Mouse (Mus musculus) limb, embryonic 14.5 days (tissue): ENCODE data around the gene Txnrd1. TPM values are rescaled to one million over a fixed set of nuclear protein-coding genes. Genes with fewer than 3 reads are reported as not detected.

ENCODE experiments used
- ATAC-seq: fragments of 200-750 bp; cut with Nextera tagmentation; 2 replicates; pipeline ENCODE4 v1.8.0; 2017; ENCODE audit warnings: low read depth, moderate number of reproducible peaks, moderate TSS enrichment; ENCODE audit not compliant: low FRiP score
- DNase-seq: peaks from one replicate; pipeline ENCODE4 v3.0.0-alpha.2; 2015; ENCODE audit warnings: low spot score
- H3K27ac ChIP-seq: fragments of 300-500 bp; sonication (generic); replicated peaks from 2 replicates; pipeline ENCODE4 v1.5.1; 2014; ENCODE audit warnings: low read depth, mild to moderate bottlenecking, low read length, moderate library complexity, mixed read lengths
- H3K27me3 ChIP-seq: fragments of 300-500 bp; sonication (generic); 2 replicates; pipeline ENCODE4 v1.6.1; 2014; ENCODE audit warnings: low read length, mixed read lengths; ENCODE audit not compliant: control insufficient read depth, insufficient read depth
- H3K36me3 ChIP-seq: fragments of 300-500 bp; sonication (generic); 2 replicates; pipeline ENCODE4 v1.6.1; 2014; ENCODE audit warnings: mild to moderate bottlenecking, low read length, moderate library complexity, mixed read lengths; ENCODE audit not compliant: control insufficient read depth, insufficient read depth
- H3K4me1 ChIP-seq: fragments of 300-500 bp; sonication (generic); 2 replicates; pipeline ENCODE4 v1.6.1; 2014; ENCODE audit warnings: antibody characterized with exemption, low read length, mixed read lengths; ENCODE audit not compliant: control insufficient read depth, insufficient read depth
- H3K4me2 ChIP-seq: fragments of 300-500 bp; sonication (generic); replicated peaks from 2 replicates; pipeline ENCODE4 v1.6.1; 2014; ENCODE audit warnings: low read depth, mild to moderate bottlenecking, low read length, moderate library complexity; ENCODE audit not compliant: severe bottlenecking
- H3K4me3 ChIP-seq: fragments of 300-500 bp; sonication (generic); replicated peaks from 2 replicates; pipeline ENCODE4 v1.5.1; 2014; ENCODE audit warnings: low read length
- H3K9ac ChIP-seq: fragments of 300-500 bp; sonication (generic); 2 replicates; pipeline ENCODE4 v1.6.1; 2014; ENCODE audit warnings: mild to moderate bottlenecking, low read depth, low read length, moderate library complexity; ENCODE audit not compliant: severe bottlenecking
- H3K9me3 ChIP-seq: fragments of 300-500 bp; sonication (generic); 2 replicates; pipeline ENCODE4 v1.6.1; 2016; ENCODE audit warnings: low read length; ENCODE audit not compliant: control insufficient read depth
- POLR2A ChIP-seq: fragments of 200-500 bp; IDR thresholded peaks from 2 replicates; pipeline ENCODE4 v1.8.0; 2012; ENCODE audit warnings: inconsistent platforms, mild to moderate bottlenecking, moderate library complexity, borderline replicate concordance; ENCODE audit not compliant: insufficient read depth, insufficient read length; ENCODE audit errors: extremely low read depth
- WGBS: fragments of 180-500 bp; shearing (Covaris S2); extraction: QIAGEN DNeasy Blood & Tissue Kit; methylation state at CpG from one replicate; pipeline ENCODE4 v1.1.7; 2014; 5-methylcytosine and 5-hydroxymethylcytosine counted together
- polyA plus RNA-seq, 2 experiments: library from polyadenylated mRNA; depleted of rRNA in 1 of 2; stranded (reverse) in 1 of 2; unstranded in 1 of 2; fragments of >200 nt; fragmentation: Nextera tagmentation in 1 of 2; extraction: Ambion mirVana in 1 of 2; gene quantifications; 2 replicates each; pipeline versions ENCODE4 v1.2.1 to v1.2.3; 2012 to 2014

Txnrd1 gene
- polyA plus RNA-seq, 2 experiments = 67.7 to 87.9 TPM

DNA sequence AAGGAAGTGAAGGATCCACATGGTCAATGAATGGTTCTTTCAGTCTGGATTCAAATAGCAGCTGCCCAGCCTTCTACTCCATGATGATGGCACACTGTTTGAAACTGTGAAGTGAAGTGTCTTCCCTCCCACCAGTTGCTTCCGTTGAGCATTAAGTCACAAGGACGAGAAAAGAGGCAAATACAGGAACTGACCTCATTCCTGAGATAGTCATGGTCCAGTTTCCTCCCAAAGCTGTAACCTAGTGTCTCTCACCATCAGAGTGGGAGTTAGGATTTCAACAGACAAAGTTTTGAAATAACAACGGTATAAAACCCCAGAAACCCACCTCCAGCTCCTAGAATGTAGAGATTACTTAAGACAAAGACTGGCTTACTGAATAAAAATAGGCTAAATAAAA is 89.8 kb downstream of the Txnrd1 start:
- no peaks in the 10 kb centered on the region for H3K27me3 ChIP-seq
- no peak overlapping the region for H3K27ac ChIP-seq
- H3K36me3 ChIP-seq = no peaks in the 10 kb centered on the region
- H3K9ac ChIP-seq = no peak overlapping the region
- no peak overlapping the region for H3K4me2 ChIP-seq
- no peak for TF ChIP-seq POLR2A
- WGBS = 68% methylated on average over 3 of the region's 3 CpGs
- no peaks in the 10 kb centered on the region for H3K4me1 ChIP-seq
- H3K4me3 ChIP-seq = no peak overlapping the region
- H3K9me3 ChIP-seq = peaks cover 5% of the 10 kb centered on the region; the same call in 1 of the 2 replicates
- ATAC-seq (no peak), DNase-seq (no peak)

DNA sequence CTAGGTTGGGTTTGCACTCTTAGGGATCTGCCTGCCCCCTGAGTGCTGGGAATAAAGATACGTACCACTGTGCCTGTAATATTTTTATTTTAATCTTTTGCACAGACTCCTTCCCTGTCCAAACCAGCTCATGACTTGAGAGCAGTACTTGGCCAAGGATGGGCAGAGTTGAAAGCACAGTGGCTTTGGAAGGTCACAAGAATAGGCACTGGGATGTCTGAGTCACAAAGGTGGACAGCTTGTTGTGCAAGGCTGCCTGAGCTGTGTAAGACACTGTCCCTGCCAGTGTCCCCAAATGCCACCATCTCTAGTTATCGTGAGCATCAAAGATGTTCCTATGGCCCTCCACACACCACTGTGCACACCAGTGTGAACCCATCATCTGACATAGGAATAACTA is 91.0 kb downstream of the Txnrd1 start:
- WGBS = 92% methylated on average over 2 of the region's 2 CpGs
- Histone ChIP-seq H3K27me3 (no peaks in the 10 kb centered on the region), H3K4me2 (no peak overlapping the region), H3K36me3 (no peaks in the 10 kb centered on the region), H3K4me3 (no peak overlapping the region), H3K9ac (no peak overlapping the region), H3K27ac (no peak overlapping the region), H3K9me3 (peaks cover 5% of the 10 kb centered on the region; the same call in 1 of the 2 replicates), H3K4me1 (no peaks in the 10 kb centered on the region)
- ATAC-seq = no peak
- no peak for TF ChIP-seq POLR2A
- DNase-seq = no peak

DNA sequence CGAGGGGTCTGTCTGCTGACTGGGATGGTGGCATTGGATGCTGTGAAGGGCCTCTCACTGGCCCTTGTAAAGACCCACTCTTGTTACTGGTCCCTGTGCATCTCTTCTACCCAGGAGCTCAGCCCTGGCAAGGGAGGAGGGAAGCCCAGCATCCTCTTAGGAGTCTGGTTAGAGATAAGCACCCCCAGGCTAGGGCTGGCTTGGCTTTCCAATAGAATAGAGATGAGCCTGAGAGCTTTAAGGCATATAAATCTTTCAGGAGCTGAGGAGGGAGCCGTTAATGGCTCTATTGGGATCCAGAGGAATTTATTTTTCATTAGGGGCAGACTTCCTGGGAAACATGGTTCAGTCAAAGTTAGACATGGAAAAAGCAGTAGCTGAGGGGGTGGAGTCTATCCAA is 91.9 kb downstream of the Txnrd1 start:
- TF ChIP-seq POLR2A = no peak
- 72% methylated on average over 2 of the region's 2 CpGs for WGBS
- H3K4me2 ChIP-seq = no peak overlapping the region

DNA sequence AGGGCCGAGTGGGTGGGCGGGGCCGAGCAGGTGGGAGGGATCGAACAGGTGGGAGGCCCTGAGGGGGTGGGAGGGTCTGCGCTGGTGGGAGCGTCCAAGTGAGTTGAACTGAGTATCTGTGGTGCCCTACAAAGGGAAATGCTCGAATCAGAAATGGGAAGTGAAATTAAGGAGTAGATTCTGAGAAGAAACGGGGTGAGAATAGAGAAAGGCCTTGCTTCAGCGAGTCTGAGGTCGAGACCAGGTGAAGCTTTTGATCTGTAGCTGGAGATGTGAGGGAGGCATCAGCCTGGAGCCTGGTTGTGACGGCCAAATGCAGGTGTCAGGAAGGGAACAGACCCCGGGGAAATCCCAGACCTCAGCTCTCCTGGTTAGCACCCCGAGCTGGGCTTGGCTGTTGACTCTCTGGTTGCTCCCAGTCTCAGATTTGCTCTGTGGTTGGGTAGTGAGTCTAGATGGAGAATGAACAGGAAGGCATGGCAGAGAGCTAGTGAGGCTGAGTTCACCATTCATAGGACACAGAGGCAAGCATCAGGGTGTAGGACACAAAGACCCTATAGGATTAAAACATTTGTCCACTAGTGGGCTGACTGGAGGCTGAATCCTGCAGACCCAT is 101.4 kb downstream of the Txnrd1 start:
- Histone ChIP-seq H3K27me3 (no peaks in the 10 kb centered on the region), H3K4me1 (no peaks in the 10 kb centered on the region), H3K9me3 (no peaks in the 10 kb centered on the region), H3K36me3 (no peaks in the 10 kb centered on the region), H3K9ac (no peak overlapping the region), H3K27ac (no peak overlapping the region), H3K4me3 (no peak overlapping the region), H3K4me2 (no peak overlapping the region)
- 80% methylated on average over 13 of the region's 13 CpGs for WGBS
- DNase-seq (no peak), ATAC-seq (no peak)
- TF ChIP-seq POLR2A = no peak

More for the DNA sequence above, 91.9 kb downstream of the Txnrd1 start:
- Histone ChIP-seq H3K9ac (no peak overlapping the region), H3K27me3 (no peaks in the 10 kb centered on the region), H3K27ac (no peak overlapping the region), H3K4me1 (no peaks in the 10 kb centered on the region), H3K36me3 (no peaks in the 10 kb centered on the region), H3K4me3 (no peak overlapping the region), H3K9me3 (peaks cover 5% of the 10 kb centered on the region; the same call in 1 of the 2 replicates)
- no peak for DNase-seq
- no peak for ATAC-seq

DNA sequence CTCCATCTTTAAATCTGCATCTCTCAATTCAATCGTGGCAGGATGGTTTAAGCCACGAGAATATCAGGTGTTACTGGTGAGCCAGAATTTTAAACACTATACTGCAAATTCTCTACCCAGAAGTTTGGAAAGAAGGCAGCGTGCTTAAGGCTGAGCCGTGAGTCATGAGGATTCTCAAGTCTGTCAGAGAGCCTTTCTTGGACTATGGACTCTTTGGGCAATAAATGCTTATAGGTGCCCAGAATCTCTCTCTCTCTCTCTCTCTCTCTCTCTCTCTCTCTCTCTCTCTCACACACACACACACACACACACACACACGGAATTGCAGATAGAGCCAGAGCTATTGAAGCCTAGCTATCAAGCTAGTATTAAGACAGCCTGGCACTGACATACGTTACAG is 102.0 kb downstream of the Txnrd1 start:
- 91% methylated on average over 6 of the region's 6 CpGs for whole genome bisulfite sequencing
- Histone ChIP-seq H3K4me1 (no peaks in the 10 kb centered on the region), H3K36me3 (no peaks in the 10 kb centered on the region), H3K27me3 (no peaks in the 10 kb centered on the region), H3K9me3 (no peaks in the 10 kb centered on the region), H3K27ac (no peak overlapping the region), H3K4me3 (no peak overlapping the region), H3K4me2 (no peak overlapping the region), H3K9ac (no peak overlapping the region)
- ATAC-seq = no peak
- no peak for DNase-seq
- no peak for TF ChIP-seq POLR2A

Other genes with a start within 250 kb of the Txnrd1 start
- gene 1190007I07Rik, start 210.7 kb upstream of the Txnrd1 start, polyA plus RNA-seq (2012; rRNA removed) = 46.4 and 46.7 TPM in 2 replicates
- 33.8 and 40.5 TPM in 2 replicates for gene 1190007I07Rik, start 210.7 kb upstream of the Txnrd1 start, polyA plus RNA-seq (2014; fragmentation: Nextera tagmentation; extraction: Ambion mirVana)
- 67.4 and 77.3 TPM in 2 replicates for gene Tdg, start 204.1 kb upstream of the Txnrd1 start, polyA plus RNA-seq (2012; rRNA removed)
- 116 and 138 TPM in 2 replicates for gene Tdg, start 204.1 kb upstream of the Txnrd1 start, polyA plus RNA-seq (2014; fragmentation: Nextera tagmentation; extraction: Ambion mirVana)
- 25.5 and 27.8 TPM in 2 replicates for gene Glt8d2, start 143.3 kb upstream of the Txnrd1 start, polyA plus RNA-seq (2012; rRNA removed)
- 23.1 and 23.4 TPM in 2 replicates for gene Glt8d2, start 143.3 kb upstream of the Txnrd1 start, polyA plus RNA-seq (2014; fragmentation: Nextera tagmentation; extraction: Ambion mirVana)
- 36.1 and 38.8 TPM in 2 replicates for gene Hcfc2, start 137.8 kb upstream of the Txnrd1 start, polyA plus RNA-seq (2012; rRNA removed)
- 44.6 and 48.2 TPM in 2 replicates for gene Hcfc2, start 137.8 kb upstream of the Txnrd1 start, polyA plus RNA-seq (2014; fragmentation: Nextera tagmentation; extraction: Ambion mirVana)
- 41.3 and 41.5 TPM in 2 replicates for gene Nfyb, start 69.8 kb upstream of the Txnrd1 start, polyA plus RNA-seq (2012; rRNA removed)
- 41.0 and 54.2 TPM in 2 replicates for gene Nfyb, start 69.8 kb upstream of the Txnrd1 start, polyA plus RNA-seq (2014; fragmentation: Nextera tagmentation; extraction: Ambion mirVana)
- gene Eid3, start 32.7 kb downstream of the Txnrd1 start, polyA plus RNA-seq (2012; rRNA removed) = 0.53 and 0.72 TPM in 2 replicates
- 0.43 and 0.55 TPM in 2 replicates for gene Eid3, start 32.7 kb downstream of the Txnrd1 start, polyA plus RNA-seq (2014; fragmentation: Nextera tagmentation; extraction: Ambion mirVana)
- 27.6 and 38.4 TPM in 2 replicates for gene Chst11, start 151.5 kb downstream of the Txnrd1 start, polyA plus RNA-seq (2012; rRNA removed)
- gene Chst11, start 151.5 kb downstream of the Txnrd1 start, polyA plus RNA-seq (2014; fragmentation: Nextera tagmentation; extraction: Ambion mirVana) = 5.2 and 5.9 TPM in 2 replicates